Mouse (Mus musculus): ENCODE measurements around the gene Pdcd11. TPM values are rescaled to one million over a fixed set of nuclear protein-coding genes. Genes with fewer than 3 reads are reported as not detected.

The Pdcd11 gene
- total RNA-seq, 4 experiments from 2014 or later: 25.3 to 28.8 (median 26.4) TPM

DNA sequence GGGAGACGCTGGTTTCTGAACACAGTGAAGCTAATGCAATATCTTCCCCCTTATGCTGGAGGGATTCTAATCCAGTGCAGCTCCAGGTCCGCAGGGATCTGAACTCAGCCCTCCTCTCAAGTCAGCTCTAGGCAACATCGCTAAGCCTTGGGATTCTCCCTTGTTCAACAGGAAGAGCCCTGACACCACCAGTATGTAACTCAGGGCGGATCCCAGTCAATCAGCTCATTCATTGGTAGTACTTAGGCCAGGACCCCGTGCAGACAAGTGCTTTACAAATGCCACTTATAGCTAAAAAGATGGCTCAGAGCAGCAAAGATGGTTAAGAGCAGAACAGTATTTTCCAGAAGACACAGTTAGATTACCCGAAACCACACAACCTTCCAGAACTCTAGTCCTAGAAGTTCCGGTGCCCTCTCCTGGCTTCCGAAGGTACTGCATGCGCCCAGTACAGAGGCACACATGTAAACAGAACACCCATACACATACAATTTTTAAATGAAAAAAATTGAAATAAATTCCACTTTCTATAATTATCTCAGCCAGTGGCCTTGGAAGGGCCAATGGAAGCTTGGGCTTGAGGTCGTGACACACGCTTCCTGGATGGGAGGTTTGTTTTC, 78.3 kb downstream of the Pdcd11 start:
- peak; percentile 72 for DNase-seq

GRCm38 (mm10) chr19:47174515-47174914, 83.9 kb downstream of the Pdcd11 start:
- no peak for DNase-seq

DNA sequence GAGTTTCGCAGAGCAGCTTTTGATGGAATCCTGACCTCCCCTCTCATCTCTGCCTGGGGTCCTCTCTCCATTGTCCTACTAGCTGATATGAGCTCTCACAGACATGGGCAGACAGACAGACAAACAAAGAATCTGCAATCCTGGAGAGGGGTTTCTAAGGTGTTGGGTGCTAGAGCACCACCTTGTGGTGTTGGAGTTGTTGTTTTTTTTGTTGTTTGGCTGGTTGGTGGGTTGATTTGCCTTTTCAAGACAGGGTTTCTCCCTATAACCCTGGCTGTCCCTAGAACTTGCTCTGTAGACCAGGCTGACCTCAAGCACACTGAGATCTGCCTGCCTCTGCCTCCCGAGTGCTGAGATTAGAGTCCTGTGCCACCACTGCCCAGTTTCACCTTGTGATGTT, 84.9 kb downstream of the Pdcd11 start:
- no peak for DNase-seq

DNA sequence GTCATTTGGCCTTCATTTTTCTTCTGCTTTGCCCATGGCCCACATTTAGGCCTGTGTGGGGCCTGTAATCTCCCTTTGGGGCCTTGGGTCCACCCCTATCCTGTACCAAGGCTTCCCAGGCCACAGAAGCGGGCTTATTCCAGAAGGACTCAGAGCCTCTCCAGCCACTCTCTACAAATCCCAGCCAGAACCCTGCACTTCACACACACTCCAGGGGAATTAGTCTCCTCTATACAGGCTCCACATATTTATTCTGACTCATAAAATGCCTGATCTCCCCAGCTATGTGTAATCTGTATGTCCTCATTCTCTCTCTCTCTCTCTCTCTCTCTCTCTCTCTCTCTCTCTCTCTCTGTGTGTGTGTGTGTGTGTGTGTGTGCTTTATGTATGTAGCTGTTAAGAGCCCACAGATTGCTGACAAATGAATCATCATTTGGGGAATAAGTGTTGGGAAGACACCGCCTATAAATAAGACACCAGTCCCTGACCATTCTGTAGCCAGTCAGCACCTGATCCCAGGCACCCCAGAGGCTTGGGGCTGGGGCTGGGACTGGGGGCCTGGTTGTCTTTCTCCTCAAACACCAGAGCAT, 86.4 kb downstream of the Pdcd11 start:
- no peak for DNase-seq

GRCm38 (mm10) chr19:47178001-47178400, 87.4 kb downstream of the Pdcd11 start:
- no peak for DNase-seq

DNA sequence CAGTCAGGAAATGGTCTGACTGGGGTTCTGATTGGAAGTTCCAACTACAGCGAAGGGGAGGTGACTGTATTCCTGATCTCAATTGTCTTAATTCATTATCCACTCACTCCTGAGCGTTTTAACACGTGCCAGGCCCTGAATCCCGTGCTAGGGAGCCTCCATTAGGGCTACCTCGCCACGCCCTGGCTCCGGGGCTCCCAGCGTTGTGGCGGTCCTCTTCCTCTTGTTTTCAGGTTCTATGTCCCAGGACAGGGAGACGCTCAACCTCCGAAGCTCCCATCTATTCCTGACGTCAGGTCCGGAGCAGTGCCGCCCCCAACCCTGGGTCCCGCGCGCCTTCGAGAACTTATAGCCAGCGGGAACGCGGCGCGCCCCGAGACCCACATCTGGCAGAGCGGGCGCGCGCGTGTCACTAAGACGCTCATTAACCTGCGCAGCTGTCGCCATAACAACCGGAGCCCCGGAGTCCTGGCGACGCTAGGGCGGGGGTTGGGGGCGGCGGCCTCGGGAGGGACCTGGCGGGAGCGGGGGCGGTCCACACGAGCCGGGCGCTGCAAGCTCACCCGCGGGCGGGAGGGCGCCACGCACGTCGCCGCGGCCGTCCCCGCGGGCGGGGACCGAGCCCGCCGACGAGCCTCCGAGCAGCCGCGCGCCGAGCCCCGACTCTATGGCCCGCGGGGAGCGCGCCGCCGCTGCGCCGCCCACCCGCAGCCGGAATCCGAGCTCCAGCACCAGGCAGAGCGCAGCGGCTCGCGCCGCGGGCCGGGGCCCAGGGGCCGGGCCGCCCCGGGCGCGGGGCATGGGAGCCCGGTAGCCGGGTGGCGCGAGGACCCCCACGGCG, 88.1 kb downstream of the Pdcd11 start, which contains the start of gene Neurl1a:
Gene Neurl1a (plus strand): TSS at position 390 of the 841 bp plus-strand sequence.
- peak; percentile 50 for DNase-seq

DNA sequence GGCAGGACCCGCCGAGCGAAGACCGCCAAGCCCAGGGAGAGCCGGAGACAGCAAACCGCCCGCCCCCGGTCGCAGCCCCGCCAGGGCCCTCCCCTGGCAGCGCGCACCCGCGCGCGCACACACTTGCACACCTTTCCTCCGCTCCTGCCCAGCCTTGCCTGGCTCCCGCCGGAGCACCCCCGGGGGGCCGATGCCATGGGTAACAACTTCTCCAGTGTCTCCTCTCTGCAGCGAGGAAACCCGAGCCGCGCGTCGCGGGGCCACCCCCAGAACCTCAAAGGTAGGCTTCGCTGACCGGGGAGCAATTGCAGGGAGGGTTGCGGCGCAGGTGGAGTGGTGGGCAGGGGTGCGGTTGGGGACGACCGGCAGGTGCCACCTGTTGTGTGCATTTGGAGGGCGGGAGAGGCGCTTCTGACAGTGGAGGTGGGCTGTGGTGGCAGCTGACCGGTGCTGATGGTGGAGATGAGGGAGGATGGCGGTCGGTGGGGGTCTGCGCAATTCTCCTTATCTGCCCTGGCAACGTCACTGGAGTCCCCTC, 88.8 kb downstream of the Pdcd11 start:
- no peak for DNase-seq

- DNase-seq: no peak
Observed at GRCm38 (mm10) chr19:47180011-47180410, 89.4 kb downstream of the Pdcd11 start.

Other genes starting within 250 kb of the Pdcd11 start
- 1 to 10 TPM; 6.1 to 9.9 (median 7.6) TPM for gene Ina, start 76.1 kb upstream of the Pdcd11 start, total RNA-seq (2022)
- 10 to 100 TPM; 44.2 to 83.0 (median 65.5) TPM for gene Nt5c2, start 75.6 kb upstream of the Pdcd11 start, total RNA-seq (2022)
- 10 to 100 TPM; 11.7 to 19.9 (median 15.6) TPM for gene Pcgf6, start 39.9 kb upstream of the Pdcd11 start, total RNA-seq (2022)
- gene Taf5, start 23.0 kb upstream of the Pdcd11 start, total RNA-seq (2022): 1 to 10 TPM; 2.5 to 4.2 (median 3.6) TPM
- gene Usmg5, start 121 bp upstream of the Pdcd11 start, total RNA-seq (2022): 100 to 1,000 TPM; 366 to 588 (median 484) TPM
- 1 to 10 TPM; 4.6 to 8.8 (median 7.5) TPM for gene Calhm2, start 47.5 kb downstream of the Pdcd11 start, total RNA-seq (2022)
- not detected for gene Calhm1, start 53.5 kb downstream of the Pdcd11 start, total RNA-seq (2022)
- not detected for gene Calhm3, start 67.0 kb downstream of the Pdcd11 start, total RNA-seq (2022)
- 10 to 100 TPM; 16.2 to 26.8 (median 22.2) TPM for gene Neurl1a, start 88.1 kb downstream of the Pdcd11 start, total RNA-seq (2022)

All from adrenal gland, adult 8-10 months (tissue).